In the genomic region with DNA sequence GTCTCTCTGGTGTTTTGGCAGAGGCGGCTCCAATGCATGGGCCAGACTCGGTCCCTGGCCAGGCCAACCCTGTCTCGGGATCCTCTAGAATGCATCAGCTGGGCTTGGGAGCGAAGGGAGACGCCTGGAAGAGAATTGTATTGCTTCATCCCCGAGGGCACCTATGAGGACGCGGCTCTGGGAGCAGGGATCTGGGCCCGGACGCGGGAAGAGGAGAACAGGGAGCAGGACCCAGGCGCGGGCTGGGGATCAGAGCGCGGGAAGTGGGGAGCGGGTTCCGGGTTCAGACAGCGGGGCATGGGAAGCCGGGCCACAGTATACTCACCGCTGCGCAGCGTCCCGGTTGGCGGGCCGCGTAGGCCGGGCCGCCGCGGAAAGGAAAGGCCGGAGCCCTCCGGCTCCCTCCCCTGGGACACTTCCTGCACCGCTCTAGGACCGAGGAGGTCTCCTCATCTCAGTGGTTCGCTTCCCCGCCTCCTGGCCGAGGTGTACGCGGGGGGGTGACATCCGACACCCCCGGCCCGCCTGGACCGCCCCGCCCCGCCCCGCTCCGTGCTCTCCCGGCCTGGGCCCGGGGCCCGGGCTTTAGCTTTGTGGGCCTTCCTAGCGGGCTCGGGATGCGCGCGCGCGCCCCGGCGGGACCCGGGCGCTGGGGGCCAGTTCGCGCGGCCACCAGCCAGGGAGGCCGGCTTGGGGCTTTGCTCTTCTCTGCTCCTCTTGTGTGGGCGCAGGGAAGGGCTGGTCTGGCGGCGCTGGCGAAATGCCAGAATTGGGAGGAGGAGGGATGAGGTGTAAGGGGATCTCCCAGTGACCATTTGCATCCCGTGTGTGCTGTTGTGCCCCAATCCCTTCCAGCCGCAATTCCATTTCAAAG, we compare ENCODE assay signal across 7 mouse cellular contexts. TPM values are rescaled to one million over a fixed set of nuclear protein-coding genes. Genes with fewer than 3 reads are reported as not detected.
A peak's percentile ranks its signal among the peaks of the same experiment; 100 is the strongest.
DNase-seq lines count a peak whose midpoint lies in the region; ATAC-seq and TF ChIP-seq lines count a peak whose summit lies in the region.

No protein-coding gene starts in this region.

- H3K9me3 ChIP-seq in intestine, embryonic 16.5 days (ENCODE audit: control insufficient read depth, low read length), result no peaks in the 10 kb centered on the region
- no peaks in the 10 kb centered on the region for H3K9me3 ChIP-seq in limb, embryonic 10.5 days (replicated peaks)
- H3K9me3 ChIP-seq in midbrain, embryonic 12.5 days, result no peaks in the 10 kb centered on the region

- TF ChIP-seq CTCF in small intestine, adult 2 months (IDR thresholded peaks at IDR 0.05; ENCODE audit: extremely low read depth, insufficient read length, insufficient replicate concordance, low read depth, low read length), result no peak

- H3K4me2 ChIP-seq in intestine, embryonic 16.5 days (ENCODE audit: low read depth, low read length), result peak overlapping the region; percentile 82
- peak overlapping the region; percentile 70 for H3K4me2 ChIP-seq in midbrain, embryonic 12.5 days (replicated peaks)

- WGBS in intestine, embryonic 16.5 days, result under 1% methylated on average over 70 of the region's 71 CpGs
- under 1% methylated on average over 68 of the region's 71 CpGs for WGBS in limb, embryonic 10.5 days
- WGBS in midbrain, embryonic 12.5 days, result under 1% methylated on average over 69 of the region's 71 CpGs
- WGBS in small intestine, adult 2 months, result 1% methylated on average over 71 of the region's 71 CpGs

- no peaks in the 10 kb centered on the region for H3K27me3 ChIP-seq in intestine, embryonic 16.5 days (replicated peaks; ENCODE audit: control insufficient read depth, insufficient read depth, low read length)
- H3K27me3 ChIP-seq in limb, embryonic 10.5 days (ENCODE audit: low read depth, poor library complexity, severe bottlenecking), result no peaks in the 10 kb centered on the region
- H3K27me3 ChIP-seq in midbrain, embryonic 12.5 days, result no peaks in the 10 kb centered on the region
- H3K27me3 ChIP-seq in small intestine, adult 2 months (ENCODE audit: control insufficient read depth, insufficient read depth, low read length), result no peaks in the 10 kb centered on the region

- peak overlapping the region; percentile 81 for H3K9ac ChIP-seq in intestine, embryonic 16.5 days (ENCODE audit: low read depth, low read length)
- H3K9ac ChIP-seq in midbrain, embryonic 12.5 days (replicated peaks), result peak overlapping the region; percentile 84

- peak overlapping the region; percentile 91 for H3K27ac ChIP-seq in intestine, embryonic 16.5 days (ENCODE audit: low read length)
- H3K27ac ChIP-seq in limb, embryonic 10.5 days, result peak overlapping the region; percentile 96
- H3K27ac ChIP-seq in midbrain, embryonic 12.5 days (replicated peaks), result peak overlapping the region; percentile 87
- H3K27ac ChIP-seq in small intestine, adult 2 months (ENCODE audit: insufficient read depth, low read depth, low read length), result peak overlapping the region; percentile 27

- ATAC-seq in intestine, embryonic 16.5 days, result peak; percentile 93
- peak; percentile 93 for ATAC-seq in midbrain, embryonic 12.5 days (ENCODE audit: low FRiP score, low read depth)

- peaks cover 16% of the 10 kb centered on the region for H3K36me3 ChIP-seq in intestine, embryonic 16.5 days (ENCODE audit: control insufficient read depth, insufficient read depth, low read length)
- peaks cover 62% of the 10 kb centered on the region for H3K36me3 ChIP-seq in limb, embryonic 10.5 days
- peaks cover 45% of the 10 kb centered on the region for H3K36me3 ChIP-seq in midbrain, embryonic 12.5 days
- H3K36me3 ChIP-seq in small intestine, adult 2 months (ENCODE audit: control insufficient read depth, insufficient read depth, low read length), result peaks cover 16% of the 10 kb centered on the region

- H3K4me1 ChIP-seq in intestine, embryonic 16.5 days (ENCODE audit: control insufficient read depth, insufficient read depth, low read length), result peaks cover 10% of the 10 kb centered on the region; the same call in 1 of the 2 replicates
- H3K4me1 ChIP-seq in limb, embryonic 10.5 days, result peaks cover 25% of the 10 kb centered on the region
- H3K4me1 ChIP-seq in midbrain, embryonic 12.5 days, result peaks cover 21% of the 10 kb centered on the region
- H3K4me1 ChIP-seq in small intestine, adult 2 months (ENCODE audit: control insufficient read depth, insufficient read depth, insufficient read length, low read length), result peaks cover 4% of the 10 kb centered on the region; the same call in 1 of the 2 replicates

- H3K4me3 ChIP-seq in intestine, embryonic 16.5 days (ENCODE audit: low read length), result peak overlapping the region; percentile 64
- peak overlapping the region; percentile 86 for H3K4me3 ChIP-seq in limb, embryonic 10.5 days
- H3K4me3 ChIP-seq in midbrain, embryonic 12.5 days, result peak overlapping the region; percentile 58
- peak overlapping the region; percentile 90 for H3K4me3 ChIP-seq in small intestine, adult 2 months (ENCODE audit: low read depth, low read length)

- peak; percentile 86 for DNase-seq in adrenal gland, adult 8-10 months
- peak; percentile 79 for DNase-seq in embryo, embryonic 11.5 days (ENCODE audit: low read depth, low spot score)
- DNase-seq in gastrocnemius, postnatal 4 days (ENCODE audit: low spot score in 2 of 2), result peak; percentile 83 to 90
- DNase-seq in limb, embryonic 10.5 days (ENCODE audit: low spot score), result peak; percentile 93

- TF ChIP-seq POLR2A in small intestine, adult 2 months (IDR thresholded peaks at IDR 0.05; ENCODE audit: low read depth, low read length), result no peak; the same call in 1 of the 2 replicates

RNA-seq across cellular contexts. Expression of a gene that starts 20.5 kb away (rescaled TPM):
- total RNA-seq in adrenal gland, adult 8-10 months (2022), result 10 to 100 TPM; 15.4 to 23.8 (median 20.3) TPM
- 10 to 100 TPM; 21.1 to 22.0 TPM for total RNA-seq in gastrocnemius, postnatal 4 days (2021)
- 13.8 and 14.7 TPM in 2 replicates for polyA plus RNA-seq in intestine, embryonic 16.5 days (2015; fragmentation: Nextera tagmentation; extraction: Ambion mirVana)
- polyA plus RNA-seq in limb, embryonic 10.5 days (2016; fragmentation: Nextera tagmentation; extraction: Ambion mirVana), result 45.2 and 46.1 TPM in 2 replicates
- polyA plus RNA-seq in midbrain, embryonic 12.5 days (2016; fragmentation: Nextera tagmentation; extraction: Ambion mirVana), result 28.5 and 29.1 TPM in 2 replicates
- 3.7 and 5.8 TPM in 2 replicates for polyA plus RNA-seq in small intestine, adult 2 months (2012; rRNA removed)

RNA-seq across cellular contexts. Expression of a gene that starts 33.8 kb away (rescaled TPM):
- total RNA-seq in adrenal gland, adult 8-10 months (2022), result 1 to 10 TPM; 5.1 to 9.7 (median 7.3) TPM
- 1 to 10 TPM; 5.7 to 6.1 TPM for total RNA-seq in gastrocnemius, postnatal 4 days (2021)
- 4.3 and 4.6 TPM in 2 replicates for polyA plus RNA-seq in intestine, embryonic 16.5 days (2015; fragmentation: Nextera tagmentation; extraction: Ambion mirVana)
- 5.7 and 7.9 TPM in 2 replicates for polyA plus RNA-seq in limb, embryonic 10.5 days (2016; fragmentation: Nextera tagmentation; extraction: Ambion mirVana)
- 11.3 and 12.0 TPM in 2 replicates for polyA plus RNA-seq in midbrain, embryonic 12.5 days (2016; fragmentation: Nextera tagmentation; extraction: Ambion mirVana)
- 0.08 TPM in 1 of 2 replicates, not detected in the other for polyA plus RNA-seq in small intestine, adult 2 months (2012; rRNA removed)

RNA-seq across cellular contexts. Expression of a gene that starts 35.3 kb away (rescaled TPM):
- 1 to 10 TPM; 1.0 to 1.6 (median 1.3) TPM for total RNA-seq in adrenal gland, adult 8-10 months (2022)
- under 1 TPM; 0.47 to 0.69 TPM for total RNA-seq in gastrocnemius, postnatal 4 days (2021)
- polyA plus RNA-seq in intestine, embryonic 16.5 days (2015; fragmentation: Nextera tagmentation; extraction: Ambion mirVana), result 0.35 and 0.51 TPM in 2 replicates
- not detected in 2 replicates for polyA plus RNA-seq in limb, embryonic 10.5 days (2016; fragmentation: Nextera tagmentation; extraction: Ambion mirVana)
- polyA plus RNA-seq in midbrain, embryonic 12.5 days (2016; fragmentation: Nextera tagmentation; extraction: Ambion mirVana), result 0.18 TPM in 1 of 2 replicates, not detected in the other
- 0.16 and 0.20 TPM in 2 replicates for polyA plus RNA-seq in small intestine, adult 2 months (2012; rRNA removed)

RNA-seq across cellular contexts. Expression of a gene that starts 55.1 kb away (rescaled TPM):
- total RNA-seq in adrenal gland, adult 8-10 months (2022), result 100 to 1,000 TPM; 106 to 112 (median 108) TPM
- total RNA-seq in gastrocnemius, postnatal 4 days (2021), result 10 to 100 TPM; 34.8 to 40.9 TPM
- polyA plus RNA-seq in intestine, embryonic 16.5 days (2015; fragmentation: Nextera tagmentation; extraction: Ambion mirVana), result 74.4 and 76.8 TPM in 2 replicates
- 106 and 122 TPM in 2 replicates for polyA plus RNA-seq in limb, embryonic 10.5 days (2016; fragmentation: Nextera tagmentation; extraction: Ambion mirVana)
- 180 and 189 TPM in 2 replicates for polyA plus RNA-seq in midbrain, embryonic 12.5 days (2016; fragmentation: Nextera tagmentation; extraction: Ambion mirVana)
- polyA plus RNA-seq in small intestine, adult 2 months (2012; rRNA removed), result 9.8 and 14.6 TPM in 2 replicates

RNA-seq across cellular contexts. Expression of a gene that starts 56.2 kb away (rescaled TPM):
- 10 to 100 TPM; 10.4 to 12.1 (median 11.1) TPM for total RNA-seq in adrenal gland, adult 8-10 months (2022)
- total RNA-seq in gastrocnemius, postnatal 4 days (2021), result 10 to 100 TPM in 1 of 2 experiments, 1 to 10 TPM in 1; 8.5 to 10.0 TPM
- 7.4 and 8.1 TPM in 2 replicates for polyA plus RNA-seq in intestine, embryonic 16.5 days (2015; fragmentation: Nextera tagmentation; extraction: Ambion mirVana)
- 16.8 and 21.8 TPM in 2 replicates for polyA plus RNA-seq in limb, embryonic 10.5 days (2016; fragmentation: Nextera tagmentation; extraction: Ambion mirVana)
- 13.5 and 13.6 TPM in 2 replicates for polyA plus RNA-seq in midbrain, embryonic 12.5 days (2016; fragmentation: Nextera tagmentation; extraction: Ambion mirVana)
- polyA plus RNA-seq in small intestine, adult 2 months (2012; rRNA removed), result 1.9 and 2.4 TPM in 2 replicates

Comparison
In these comparisons a context has a peak if more than half of its experiments do, and no peak if none do; other contexts are left out.
1. Peak in every context shown above with its lines: DNase-seq, ATAC-seq, H3K4me3 ChIP-seq and H3K27ac ChIP-seq.
2. H3K27ac ChIP-seq: peak in every context shown above with its lines; median percentile 96 in limb, embryonic 10.5 days; 91 in intestine, embryonic 16.5 days; 87 in midbrain, embryonic 12.5 days; 27 in small intestine, adult 2 months.